Mouse (Mus musculus) small intestine, adult 2 months (tissue): Measurements from ENCODE around the gene Mpv17l.

Experiments used
- CTCF ChIP-seq: fragments of 200-500 bp; IDR thresholded peaks from 2 replicates; pipeline ENCODE4 v1.5.1; 2012; ENCODE audit warnings: low read depth, mild to moderate bottlenecking, control low read depth, inconsistent platforms, low read length, moderate library complexity, mixed read lengths; ENCODE audit not compliant: insufficient replicate concordance, insufficient read length; ENCODE audit errors: extremely low read depth
- POLR2A ChIP-seq: fragments of 200-500 bp; IDR thresholded peaks from 2 replicates; pipeline ENCODE4 v1.6.1; 2012; ENCODE audit warnings: low read depth, mild to moderate bottlenecking, control low read depth, inconsistent platforms, low read length, moderate library complexity

GRCm38 (mm10) chr16:13866076-13866475 lies 36.9 kb upstream of the Mpv17l start:
- TF ChIP-seq POLR2A (no peak), CTCF (no peak)
